Mouse (Mus musculus): ENCODE results near the gene Poglut1.
A peak's percentile ranks its signal among the peaks of the same experiment; 100 is the strongest.

DNA sequence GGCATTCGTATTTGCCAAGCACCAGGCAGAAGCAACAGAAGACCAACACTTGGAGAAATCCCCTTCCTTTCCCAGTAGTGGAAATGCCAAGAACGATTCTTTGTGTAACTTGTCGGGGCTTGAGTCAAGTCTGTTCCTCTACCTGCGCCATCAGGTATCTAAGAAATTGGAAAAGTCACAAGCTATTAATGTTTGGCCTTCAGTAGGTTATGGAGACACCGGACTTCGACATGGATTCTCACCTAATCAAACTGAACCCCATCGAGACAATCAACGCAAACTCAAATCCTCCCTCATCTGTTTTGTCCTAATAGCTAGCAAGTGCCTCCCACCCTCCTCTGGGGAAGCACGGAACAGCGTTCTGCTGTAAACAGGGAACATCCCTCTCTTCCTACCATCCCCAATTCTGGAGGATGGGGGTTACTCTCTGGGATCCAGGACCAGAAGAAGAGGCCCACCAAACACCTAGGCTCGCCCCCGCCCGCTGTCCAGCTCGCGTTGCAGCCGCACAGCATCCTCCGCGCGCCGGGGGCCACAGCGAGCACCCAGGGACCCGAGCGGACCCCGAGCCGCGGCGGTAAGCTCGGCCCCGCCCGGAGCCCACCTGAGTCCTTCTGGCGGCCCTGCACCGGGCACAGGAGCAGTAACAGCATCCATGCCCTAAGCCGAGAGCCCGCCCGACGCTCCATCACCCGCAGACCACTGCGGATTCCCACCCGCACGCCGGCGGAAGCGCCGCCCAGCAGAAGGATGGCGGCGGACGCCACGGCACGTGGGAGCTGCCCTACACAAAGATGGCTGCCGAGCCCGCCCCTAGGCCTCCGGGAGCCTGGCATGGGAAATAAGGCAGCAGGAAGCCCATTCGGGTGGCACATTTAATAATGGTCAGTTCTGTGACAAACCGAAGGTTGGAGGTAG, at the start of gene Poglut1:
- TF ChIP-seq CTCF (IDR thresholded peaks at IDR 0.05; ENCODE audit: insufficient read depth, low read length), result no peak
- TF ChIP-seq POLR2A (IDR thresholded peaks at IDR 0.05; ENCODE audit: borderline replicate concordance, extremely low read depth, low read depth, low read length), result peak; percentile 69; the same call in 1 of the 2 replicates
